Mouse (Mus musculus) myocyte (in vitro differentiated cells): ENCODE measurements around the gene Oas1g.

Experiments
- CEBPB ChIP-seq: IDR thresholded peaks from 2 replicates; pipeline ENCODE4 v1.6.1; 2011; ENCODE audit warnings: mild to moderate bottlenecking, moderate library complexity; ENCODE audit not compliant: poor library complexity, insufficient read depth, severe bottlenecking
- POLR2A ChIP-seq: IDR thresholded peaks from one replicate; pipeline ENCODE4 v1.6.1; 2011; ENCODE audit warnings: low read depth, mild to moderate bottlenecking, control low read depth, moderate library complexity; ENCODE audit not compliant: insufficient read length
- POLR2AphosphoS2 ChIP-seq: IDR thresholded peaks from one replicate; pipeline ENCODE4 v1.6.1; 2011; ENCODE audit warnings: low read depth, control low read depth; ENCODE audit not compliant: insufficient read length
- SRF ChIP-seq: IDR thresholded peaks from one replicate; pipeline ENCODE4 v1.6.1; 2011; ENCODE audit warnings: low read depth; ENCODE audit not compliant: control insufficient read depth, insufficient read length
- TCF12 ChIP-seq: IDR thresholded peaks from one replicate; pipeline ENCODE4 v1.6.1; 2011; ENCODE audit warnings: mild to moderate bottlenecking, control low read depth; ENCODE audit not compliant: poor library complexity, insufficient read depth, severe bottlenecking
- USF1 ChIP-seq: IDR thresholded peaks from one replicate; pipeline ENCODE4 v1.6.1; 2011; ENCODE audit warnings: low read depth, mild to moderate bottlenecking, control low read depth, moderate library complexity

GRCm38 (mm10) chr5:120920296-120920695, 32.9 kb upstream of the Oas1g start:
- TF ChIP-seq CEBPB: no peak
- no peak for TF ChIP-seq USF1
- no peak for TF ChIP-seq POLR2AphosphoS2
- TF ChIP-seq POLR2A: no peak
- TF ChIP-seq TCF12: no peak
- TF ChIP-seq SRF: no peak
